Mouse (Mus musculus): ENCODE measurements around the gene Arr3.

DNA sequence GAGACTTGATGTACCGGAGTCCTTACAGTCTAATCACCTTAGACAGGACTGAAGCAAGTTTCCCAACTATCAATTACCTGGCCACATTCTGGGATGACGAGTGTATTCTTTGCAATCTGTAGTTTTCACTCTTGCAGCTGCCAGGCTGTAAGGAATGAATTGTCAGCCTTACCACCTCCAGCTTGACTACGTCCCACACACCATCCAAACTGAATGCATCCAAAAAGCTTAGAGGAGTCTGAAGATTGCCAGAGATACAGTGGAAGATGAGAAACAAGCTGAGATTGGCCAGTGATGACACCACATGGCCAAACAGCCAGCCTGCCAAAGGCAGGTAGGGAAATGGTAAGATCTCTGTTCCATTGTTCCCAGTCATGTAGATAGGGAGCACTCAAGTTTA, 39.6 kb upstream of the Arr3 start:
- TF ChIP-seq GATA1 (IDR thresholded peaks at IDR 0.05; ENCODE audit: low read length) (no peak), TAL1 (IDR thresholded peaks at IDR 0.05; ENCODE audit: low read length) (no peak)
